Mouse (Mus musculus) macrophage (primary cell): Measurements from ENCODE around the gene Asl. TPM values are rescaled to one million over a fixed set of nuclear protein-coding genes. Genes with fewer than 3 reads are reported as not detected.

Experiments used
- H3K27ac ChIP-seq: fragments of 350-480 bp; formaldehyde crosslinking; 2 replicates; pipeline ENCODE4 v1.9.0; 2021
- H3K36me3 ChIP-seq: fragments of 350-480 bp; formaldehyde crosslinking; 2 replicates; pipeline ENCODE4 v1.9.0; 2021; ENCODE audit errors: inconsistent target
- H3K4me3 ChIP-seq: fragments of 350-480 bp; formaldehyde crosslinking; 2 replicates; pipeline ENCODE4 v1.9.0; 2021; ENCODE audit errors: inconsistent target
- H3K79me2 ChIP-seq: fragments of 350-480 bp; formaldehyde crosslinking; 2 replicates; pipeline ENCODE4 v1.9.0; 2021; ENCODE audit errors: inconsistent target
- WGBS: methylation state at CpG from one replicate; pipeline ENCODE4 v1.1.7; 2026; ENCODE audit warnings: inconsistent platforms; ENCODE audit not compliant: missing documents; 5-methylcytosine and 5-hydroxymethylcytosine counted together
- polyA plus RNA-seq: library from polyadenylated mRNA; stranded (reverse); fragments of 250-400 nt; gene quantifications from 3 replicates; pipeline ENCODE4 v1.2.4, GENCODE M21; 2018; ENCODE audit warnings: inconsistent platforms

Gene Asl
- polyA plus RNA-seq, 1 experiment from 2014 or later = 33.6 TPM

DNA sequence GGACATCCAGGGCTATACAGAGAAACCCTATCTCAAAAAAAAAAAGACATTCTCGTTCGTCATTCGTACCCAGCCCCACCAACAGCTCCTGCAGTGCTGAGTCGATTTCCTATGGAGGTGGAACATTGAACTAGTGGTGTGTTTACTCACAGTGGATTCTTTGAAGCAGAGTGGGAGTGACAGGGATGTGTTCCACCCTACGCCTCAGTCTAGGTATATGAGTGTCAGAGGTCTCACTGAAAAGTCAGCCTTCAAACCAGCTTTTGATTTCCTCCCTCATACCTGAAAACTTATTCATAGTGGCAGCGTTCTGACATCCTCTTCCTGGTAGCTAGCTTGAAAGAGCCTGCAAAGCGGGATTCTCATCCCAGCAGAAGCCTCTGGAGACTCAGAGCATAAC lies 60.6 kb downstream of the Asl start:
- Histone ChIP-seq H3K4me3 (no peak overlapping the region), H3K27ac (no peak overlapping the region), H3K36me3 (no peaks in the 10 kb centered on the region), H3K79me2 (no peaks in the 10 kb centered on the region; the same call in 1 of the 2 replicates)
- WGBS = 90% methylated on average over 7 of the region's 7 CpGs

DNA sequence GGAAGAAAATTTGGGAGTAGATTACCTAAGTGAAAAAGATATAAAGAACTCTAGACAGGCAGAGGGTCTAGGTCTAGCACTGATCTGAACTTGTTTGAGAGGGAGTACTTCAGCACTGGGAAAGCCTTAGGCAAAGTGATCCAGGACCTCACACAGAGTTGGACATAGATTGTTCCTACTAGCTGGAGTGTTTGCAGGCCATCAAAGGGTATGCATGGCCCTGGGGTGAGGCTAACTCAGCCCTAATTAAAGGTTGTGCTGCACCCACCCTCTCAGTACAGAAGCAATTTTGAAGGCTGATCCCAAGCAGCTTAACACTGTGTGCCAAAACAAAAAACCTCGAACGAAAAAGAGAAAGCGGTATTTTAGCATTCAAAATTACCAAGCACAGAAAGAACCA lies 62.6 kb downstream of the Asl start:
- 77% methylated on average over 3 of the region's 3 CpGs for WGBS
- no peak overlapping the region for H3K27ac ChIP-seq
- H3K36me3 ChIP-seq = no peaks in the 10 kb centered on the region

DNA sequence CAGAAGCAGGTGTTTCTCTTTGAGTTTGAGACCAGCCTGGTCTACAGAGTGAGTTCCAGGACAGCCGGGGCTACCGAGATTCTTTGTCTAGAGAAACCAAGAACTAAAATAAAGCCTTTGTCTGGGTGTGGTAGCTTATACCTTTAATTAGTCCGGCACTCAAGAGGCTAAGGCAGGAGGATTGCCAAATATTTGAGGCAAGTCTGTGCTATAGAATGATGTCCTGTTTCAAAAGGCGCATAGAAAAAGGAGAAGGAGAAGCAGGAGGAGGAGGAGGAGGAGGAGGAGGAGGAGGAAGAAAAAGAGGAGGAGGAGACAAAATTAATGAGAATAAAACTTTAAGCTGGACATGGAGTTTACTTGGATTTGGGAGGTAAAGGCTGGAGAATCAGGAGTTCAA lies 65.8 kb downstream of the Asl start:
- 68% methylated on average over 3 of the region's 4 CpGs for WGBS
- Histone ChIP-seq H3K79me2 (peaks cover 7% of the 10 kb centered on the region), H3K4me3 (no peak overlapping the region), H3K36me3 (no peaks in the 10 kb centered on the region), H3K27ac (no peak overlapping the region)

More for the DNA sequence above, 62.6 kb downstream of the Asl start:
- Histone ChIP-seq H3K4me3 (no peak overlapping the region), H3K79me2 (no peaks in the 10 kb centered on the region; the same call in 1 of the 2 replicates)

Other genes starting within 250 kb of the Asl start
- gene Psph, start 241.8 kb downstream of the Asl start, polyA plus RNA-seq = 3.3 to 6.5 TPM (median 5.6 TPM) in 3 replicates
- gene Sumf2, start 182.3 kb downstream of the Asl start, polyA plus RNA-seq = 10.1 to 18.3 TPM (median 12.6 TPM) in 3 replicates
- 61.0 to 327 TPM (median 283 TPM) in 3 replicates for gene Chchd2, start 141.8 kb downstream of the Asl start, polyA plus RNA-seq
- 0.23 to 0.46 TPM (median 0.32 TPM) in 3 replicates for gene Zbed5, start 133.5 kb downstream of the Asl start, polyA plus RNA-seq
- gene Phkg1, start 130.7 kb downstream of the Asl start, polyA plus RNA-seq = not detected in 3 replicates
- gene Nupr1l, start 120.7 kb downstream of the Asl start, polyA plus RNA-seq = 0.11 to 1.1 TPM (median 0.14 TPM) in 3 replicates
- 13.1 to 24.0 TPM (median 20.1 TPM) in 3 replicates for gene Vkorc1l1, start 87.3 kb downstream of the Asl start, polyA plus RNA-seq
- gene Gusb, start 26.2 kb downstream of the Asl start, polyA plus RNA-seq = 437 to 471 TPM (median 448 TPM) in 3 replicates
- gene Crcp, start within 50 bp of the Asl start, polyA plus RNA-seq = 28.9 to 33.0 TPM (median 32.1 TPM) in 3 replicates
- gene Tpst1, start 44.1 kb upstream of the Asl start, polyA plus RNA-seq = 11.0 to 26.4 TPM (median 21.7 TPM) in 3 replicates
- gene Kctd7, start 115.6 kb upstream of the Asl start, polyA plus RNA-seq = 1.4 to 5.4 TPM (median 3.3 TPM) in 3 replicates
- 25.9 to 31.2 TPM (median 30.9 TPM) in 3 replicates for gene Rabgef1, start 142.6 kb upstream of the Asl start, polyA plus RNA-seq
- gene Tmem248, start 187.8 kb upstream of the Asl start, polyA plus RNA-seq = 32.3 to 42.3 TPM (median 35.1 TPM) in 3 replicates
- 67.5 to 110 TPM (median 70.4 TPM) in 3 replicates for gene Sbds, start 226.3 kb upstream of the Asl start, polyA plus RNA-seq
- 7.9 to 17.1 TPM (median 10.6 TPM) in 3 replicates for gene Tyw1, start 226.4 kb upstream of the Asl start, polyA plus RNA-seq